Mouse (Mus musculus): ENCODE data around the gene Olfr401.

DNA sequence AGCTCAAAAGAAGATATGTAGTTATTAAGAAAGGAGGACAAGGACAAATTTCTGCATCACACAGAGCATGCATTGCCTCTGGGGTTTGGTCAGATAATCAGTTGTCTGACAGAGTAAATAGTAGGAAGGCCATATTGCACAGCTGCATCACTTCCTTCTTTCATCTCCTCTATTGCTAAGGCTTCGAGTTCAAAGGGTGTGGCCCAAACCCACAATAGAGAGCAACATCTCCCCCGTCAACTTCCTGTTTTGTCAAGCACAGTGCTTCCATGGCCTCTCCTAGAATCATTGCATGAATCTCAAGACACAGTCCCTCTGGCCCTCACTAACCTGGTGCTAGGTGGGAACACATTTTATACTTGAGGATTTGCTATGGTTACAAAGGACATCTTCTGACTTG is 12.8 kb upstream of the Olfr401 start:
- TF ChIP-seq CTCF (IDR thresholded peaks at IDR 0.05; ENCODE audit: extremely low read depth, insufficient read length, insufficient replicate concordance, low read depth, low read length) (no peak), POLR2A (IDR thresholded peaks at IDR 0.05; ENCODE audit: low read depth, low read length) (no peak)

Measured in small intestine, adult 2 months (tissue).